Mouse (Mus musculus) liver, adult 2 months (tissue): ENCODE data around the gene Htr1a. TPM values are rescaled to one million over a fixed set of nuclear protein-coding genes. Genes with fewer than 3 reads are reported as not detected.
A peak's percentile ranks its signal among the peaks of the same experiment; 100 is the strongest.

ENCODE experiments used
- DNase-seq: peaks from one replicate; pipeline ENCODE4 v3.0.0-alpha.2; 2011; ENCODE audit warnings: low read depth, low spot score; ENCODE audit errors: extremely low read depth
- H3K27ac ChIP-seq: fragments of 200-500 bp; replicated peaks from 2 replicates; pipeline ENCODE4 v1.5.1; 2012; ENCODE audit warnings: low read depth, mild to moderate bottlenecking, control low read depth, inconsistent platforms, low read length; ENCODE audit not compliant: insufficient read depth
- H3K27me3 ChIP-seq: fragments of 200-500 bp; 2 replicates; pipeline ENCODE4 v1.6.1; 2012; ENCODE audit warnings: mild to moderate bottlenecking, moderate library complexity, low read length, inconsistent platforms; ENCODE audit not compliant: control insufficient read depth, insufficient read depth
- H3K36me3 ChIP-seq: fragments of 200-500 bp; 2 replicates; pipeline ENCODE4 v1.6.1; 2012; ENCODE audit warnings: low read length, inconsistent platforms; ENCODE audit not compliant: control insufficient read depth, insufficient read depth
- H3K4me1 ChIP-seq: fragments of 200-500 bp; 2 replicates; pipeline ENCODE4 v1.6.1; 2011; ENCODE audit warnings: low read length; ENCODE audit not compliant: control insufficient read depth, insufficient read depth
- H3K4me3 ChIP-seq: fragments of 200-500 bp; 2 replicates; pipeline ENCODE4 v1.5.1; 2011; ENCODE audit warnings: low read depth, mild to moderate bottlenecking, control low read depth, low read length, moderate library complexity; ENCODE audit not compliant: insufficient read depth
- H3K79me2 ChIP-seq: fragments of 200-500 bp; 2 replicates; pipeline ENCODE4 v1.6.1; 2012; ENCODE audit warnings: inconsistent platforms, mild to moderate bottlenecking, low read length, moderate library complexity; ENCODE audit not compliant: control insufficient read depth, insufficient read depth
- H3K9ac ChIP-seq: fragments of 200-500 bp; 2 replicates; pipeline ENCODE4 v1.6.1; 2012; ENCODE audit warnings: low read depth, mild to moderate bottlenecking, control low read depth, inconsistent platforms, low read length
- CTCF ChIP-seq: fragments of 200-500 bp; IDR thresholded peaks from 2 replicates; pipeline ENCODE4 v1.5.1; 2011; ENCODE audit warnings: low read depth, low read length, control low read depth
- POLR2A ChIP-seq: fragments of 200-500 bp; IDR thresholded peaks from 2 replicates; pipeline ENCODE4 v1.6.1; 2011; ENCODE audit warnings: low read length, control low read depth; ENCODE audit not compliant: insufficient read depth; ENCODE audit errors: extremely low read depth
- WGBS: fragments of 180-500 bp; shearing (Covaris S2); methylation state at CpG from one replicate; pipeline ENCODE4 v1.1.7; 2018; 5-methylcytosine and 5-hydroxymethylcytosine counted together
- polyA plus RNA-seq: library from polyadenylated mRNA; depleted of rRNA; stranded (reverse); fragments of >200 nt; gene quantifications from 2 replicates; pipeline ENCODE4 v1.2.3, GENCODE M21; 2012; rRNA removed
- total RNA-seq: library from RNA; depleted of rRNA; stranded (reverse); fragments of >200 nt; gene quantifications from 2 replicates; pipeline ENCODE4 v1.2.3, GENCODE M21; 2014; rRNA removed

Htr1a gene
- total RNA-seq (not detected in 2 replicates), polyA plus RNA-seq (not detected in 2 replicates)

- no peak for DNase-seq
- H3K4me3 ChIP-seq: no peak within 1 kb of the TSS
- no peaks in the 10 kb centered on the region for H3K79me2 ChIP-seq
- peaks cover 8% of the 10 kb centered on the region for H3K27me3 ChIP-seq
- H3K36me3 ChIP-seq: no peaks in the 10 kb centered on the region
- H3K9ac ChIP-seq: no peak within 1 kb of the TSS
- 9% methylated on average over 8 of the region's 8 CpGs for WGBS
- no peak for TF ChIP-seq POLR2A
- no peak for TF ChIP-seq CTCF
- no peaks in the 10 kb centered on the region for H3K4me1 ChIP-seq
- H3K27ac ChIP-seq: no peak within 1 kb of the TSS
These were observed at the start of gene Htr1a for GRCm38 (mm10) chr13:105443339-105443738. Gene Htr1a, plus strand, starts transcription at chr13:105443639.

- no peaks in the 10 kb centered on the region for H3K36me3 ChIP-seq
- DNase-seq: no peak
- H3K27me3 ChIP-seq: no peaks in the 10 kb centered on the region
- H3K27ac ChIP-seq: no peak overlapping the region
- no peak overlapping the region for H3K4me3 ChIP-seq
- TF ChIP-seq POLR2A: no peak
- no peak for TF ChIP-seq CTCF
- H3K79me2 ChIP-seq: no peaks in the 10 kb centered on the region
- WGBS: 77% methylated on average over 10 of the region's 10 CpGs
- H3K4me1 ChIP-seq: no peaks in the 10 kb centered on the region
- H3K9ac ChIP-seq: no peak overlapping the region
These were observed 31.7 kb upstream of the Htr1a start for GRCm38 (mm10) chr13:105411535-105412326.

GRCm38 (mm10) chr13:105412327-105412722 is 31.1 kb upstream of the Htr1a start:
- no peaks in the 10 kb centered on the region for H3K36me3 ChIP-seq
- no peak overlapping the region for H3K4me3 ChIP-seq
- no peak overlapping the region for H3K9ac ChIP-seq
- DNase-seq: no peak
- H3K27me3 ChIP-seq: no peaks in the 10 kb centered on the region
- WGBS: 85% methylated on average over 3 of the region's 3 CpGs
- no peaks in the 10 kb centered on the region for H3K4me1 ChIP-seq
- no peak overlapping the region for H3K27ac ChIP-seq
- no peaks in the 10 kb centered on the region for H3K79me2 ChIP-seq
- no peak for TF ChIP-seq POLR2A
- TF ChIP-seq CTCF: no peak

- H3K36me3 ChIP-seq: no peaks in the 10 kb centered on the region
- H3K27ac ChIP-seq: no peak overlapping the region
- no peaks in the 10 kb centered on the region for H3K27me3 ChIP-seq
- no peak overlapping the region for H3K9ac ChIP-seq
- H3K4me3 ChIP-seq: no peak overlapping the region
- H3K79me2 ChIP-seq: no peaks in the 10 kb centered on the region
- DNase-seq: no peak
- 72% methylated on average over 2 of the region's 2 CpGs for WGBS
- TF ChIP-seq CTCF (no peak), POLR2A (no peak)
- H3K4me1 ChIP-seq: no peaks in the 10 kb centered on the region
These were observed 10.3 kb upstream of the Htr1a start for GRCm38 (mm10) chr13:105433141-105433540.

GRCm38 (mm10) chr13:105433630-105434029 is 9.8 kb upstream of the Htr1a start:
- Histone ChIP-seq H3K4me1 (no peaks in the 10 kb centered on the region), H3K27me3 (no peaks in the 10 kb centered on the region), H3K27ac (no peak overlapping the region), H3K9ac (no peak overlapping the region), H3K4me3 (no peak overlapping the region), H3K79me2 (no peaks in the 10 kb centered on the region), H3K36me3 (no peaks in the 10 kb centered on the region)
- WGBS: 94% methylated on average over 1 of the region's 1 CpGs
- TF ChIP-seq CTCF (no peak), POLR2A (no peak)
- DNase-seq: no peak

- no peak overlapping the region for H3K27ac ChIP-seq
- H3K4me1 ChIP-seq: no peaks in the 10 kb centered on the region
- no peak overlapping the region for H3K9ac ChIP-seq
- peak; percentile 8 for DNase-seq
- peak; percentile 58 for TF ChIP-seq CTCF
- no peak for TF ChIP-seq POLR2A
- 4% methylated on average over 6 of the region's 6 CpGs for WGBS
- H3K27me3 ChIP-seq: peaks cover 8% of the 10 kb centered on the region
- no peak overlapping the region for H3K4me3 ChIP-seq
- no peaks in the 10 kb centered on the region for H3K79me2 ChIP-seq
- H3K36me3 ChIP-seq: no peaks in the 10 kb centered on the region
These were observed 863 bp upstream of the Htr1a start for GRCm38 (mm10) chr13:105442576-105442975.
